Mouse (Mus musculus) adrenal gland (tissue): ENCODE results near the gene Tjap1.

Experiments
- intact Hi-C: fragments of 180-260 bp; cut with DNase I; formaldehyde crosslinking; loops from one replicate; pipeline ENCODE4 v1.15.1; 2025

Gene Tjap1

GRCm38 (mm10) chr17:46283911-46284310 is 1.1 kb upstream of the Tjap1 start:
- intact Hi-C loops: no loop called here

- intact Hi-C loops: no loop called here
Measured at GRCm38 (mm10) chr17:46283140-46283539, 314 bp upstream of the Tjap1 start.

- intact Hi-C loops: no loop called here
Measured at GRCm38 (mm10) chr17:46278011-46278765, 4.6 kb downstream of the Tjap1 start.

GRCm38 (mm10) chr17:46277586-46277985 is 5.2 kb downstream of the Tjap1 start:
- intact Hi-C loops: no loop called here

- intact Hi-C loops: no loop called here
Measured at GRCm38 (mm10) chr17:46275506-46275905, 7.3 kb downstream of the Tjap1 start.

GRCm38 (mm10) chr17:46275034-46275433 is 7.8 kb downstream of the Tjap1 start:
- intact Hi-C loops: no loop called here

- intact Hi-C loops: no loop called here
Measured at GRCm38 (mm10) chr17:46274465-46274864, 8.4 kb downstream of the Tjap1 start.

GRCm38 (mm10) chr17:46273803-46274236 is 9.0 kb downstream of the Tjap1 start:
- intact Hi-C loops: no loop called here

GRCm38 (mm10) chr17:46272675-46273074 is 10.2 kb downstream of the Tjap1 start:
- intact Hi-C loops: no loop called here

- intact Hi-C loops: no loop called here
Measured at GRCm38 (mm10) chr17:46272058-46272457, 10.8 kb downstream of the Tjap1 start.

- intact Hi-C loops: loop anchor here (10.0 kb wide), 1 partner anchor 125 kb away; no protein-coding TSS in a partner anchor
Measured at GRCm38 (mm10) chr17:46269771-46270534, 12.9 kb downstream of the Tjap1 start.

GRCm38 (mm10) chr17:46268026-46268720 is 14.7 kb downstream of the Tjap1 start:
- intact Hi-C loops: loop anchor here (10.0 kb wide), 1 partner anchor 127 kb away; no protein-coding TSS in a partner anchor

- intact Hi-C loops: loop anchor here (10.0 kb wide), 1 partner anchor 127 kb away; no protein-coding TSS in a partner anchor
Measured at GRCm38 (mm10) chr17:46267511-46267910, 15.3 kb downstream of the Tjap1 start.

GRCm38 (mm10) chr17:46266986-46267385 is 15.8 kb downstream of the Tjap1 start:
- intact Hi-C loops: loop anchor here (1.0 to 10.0 kb wide), 2 partner anchors 31 to 128 kb away; no protein-coding TSS in a partner anchor

GRCm38 (mm10) chr17:46265918-46266618 is 16.8 kb downstream of the Tjap1 start:
- intact Hi-C loops: loop anchor here (1.0 to 10.0 kb wide), 2 partner anchors 32 to 129 kb away; no protein-coding TSS in a partner anchor

- intact Hi-C loops: loop anchor here (10.0 kb wide), 1 partner anchor 129 kb away; no protein-coding TSS in a partner anchor
Measured at GRCm38 (mm10) chr17:46265502-46265901, 17.3 kb downstream of the Tjap1 start.

- intact Hi-C loops: loop anchor here (10.0 kb wide), 1 partner anchor 133 kb away; no protein-coding TSS in a partner anchor
Measured at GRCm38 (mm10) chr17:46262201-46262694, 20.6 kb downstream of the Tjap1 start.

- intact Hi-C loops: loop anchor here (10.0 kb wide), 1 partner anchor 135 kb away; no protein-coding TSS in a partner anchor
Measured at GRCm38 (mm10) chr17:46259675-46260074, 23.2 kb downstream of the Tjap1 start.

GRCm38 (mm10) chr17:46258279-46259053 is 24.4 kb downstream of the Tjap1 start:
- intact Hi-C loops: no loop called here

GRCm38 (mm10) chr17:46255147-46255546 is 27.7 kb downstream of the Tjap1 start:
- intact Hi-C loops: no loop called here
